Mouse (Mus musculus): ENCODE measurements around the gene Olfr1326-ps1. TPM values are rescaled to one million over a fixed set of nuclear protein-coding genes. Genes with fewer than 3 reads are reported as not detected.

Gene Olfr1326-ps1
- not detected in 2 replicates for polyA plus RNA-seq (2012; ENCODE audit: insufficient read depth, insufficient read length, low replicate concordance, missing spikeins)

DNA sequence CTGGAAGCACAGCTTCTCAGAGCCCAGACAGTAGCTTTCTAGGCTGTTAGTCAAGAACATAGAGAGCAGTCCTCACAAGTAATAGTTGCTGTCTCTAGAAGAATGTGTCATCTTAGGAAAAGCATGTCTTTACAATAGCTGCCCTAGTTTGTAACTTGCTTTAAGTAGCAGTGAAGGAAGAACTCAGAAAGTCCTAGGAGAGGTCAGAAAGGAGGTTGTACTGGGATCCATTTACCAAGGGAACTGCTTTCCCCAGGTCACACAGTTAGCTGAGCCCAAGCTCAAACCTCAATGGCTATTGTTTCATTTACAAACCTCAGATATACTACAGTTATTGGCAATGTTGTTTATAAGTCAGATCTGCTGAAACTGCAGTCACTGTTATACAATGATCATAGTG lies at the start of gene Olfr1326-ps1:
Gene Olfr1326-ps1, minus strand, starts transcription at position 101 of the 400 bp plus-strand sequence.
- H3K4me1 ChIP-seq (ENCODE audit: control insufficient read depth, insufficient read depth, low read length), result no peaks in the 10 kb centered on the region
- TF ChIP-seq POLR2A (IDR thresholded peaks at IDR 0.05; ENCODE audit: insufficient read depth, low read depth, low read length), result no peak
- TF ChIP-seq CTCF (IDR thresholded peaks at IDR 0.05; ENCODE audit: insufficient read depth, low read depth, low read length), result no peak
- no peak within 1 kb of the TSS for H3K27ac ChIP-seq (ENCODE audit: insufficient read depth, low read depth, low read length)
- no peak within 1 kb of the TSS for H3K4me3 ChIP-seq (ENCODE audit: insufficient read depth, low read depth, low read length)

DNA sequence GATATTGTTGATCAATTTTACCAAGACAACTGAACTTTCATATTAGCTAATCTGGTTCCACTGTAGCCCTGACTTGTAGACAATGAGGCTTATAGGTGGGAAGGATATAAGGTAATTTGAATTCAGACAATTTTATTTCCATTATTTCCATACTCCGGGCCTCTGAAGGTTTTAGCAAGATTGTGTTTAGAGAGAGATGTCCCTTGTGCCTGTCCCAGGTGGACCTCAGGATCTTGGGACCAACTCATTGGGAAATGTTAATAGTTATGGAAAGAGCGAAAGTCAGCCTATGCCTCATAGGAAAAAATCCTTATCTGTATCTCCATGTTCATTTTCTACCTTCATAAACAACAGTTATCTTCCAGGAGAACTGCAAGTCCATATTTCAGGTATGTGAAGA lies 17.7 kb upstream of the Olfr1326-ps1 start, which contains the start of gene Olfr1325:
Gene Olfr1325, plus strand, starts transcription at position 301 of the 400 bp plus-strand sequence.
- 86% methylated on average over 2 of the region's 2 CpGs for WGBS
- TF ChIP-seq POLR2A (IDR thresholded peaks at IDR 0.05; ENCODE audit: insufficient read depth, low read depth, low read length) (no peak), CTCF (IDR thresholded peaks at IDR 0.05; ENCODE audit: insufficient read depth, low read depth, low read length) (no peak)
- Histone ChIP-seq H3K27ac (ENCODE audit: insufficient read depth, low read depth, low read length) (no peak within 1 kb of the TSS), H3K4me3 (ENCODE audit: insufficient read depth, low read depth, low read length) (no peak within 1 kb of the TSS), H3K4me1 (ENCODE audit: control insufficient read depth, insufficient read depth, low read length) (no peaks in the 10 kb centered on the region)

Other genes with a start within 250 kb of the Olfr1326-ps1 start
- not detected in 2 replicates for gene Plxna3, start 245.8 kb downstream of the Olfr1326-ps1 start, polyA plus RNA-seq (2012; ENCODE audit: insufficient read depth, insufficient read length, low replicate concordance, missing spikeins)
- not detected in 2 replicates for gene Lage3, start 221.3 kb downstream of the Olfr1326-ps1 start, polyA plus RNA-seq (2012; ENCODE audit: insufficient read depth, insufficient read length, low replicate concordance, missing spikeins)
- not detected in 2 replicates for gene Ubl4a, start 201.7 kb downstream of the Olfr1326-ps1 start, polyA plus RNA-seq (2012; ENCODE audit: insufficient read depth, insufficient read length, low replicate concordance, missing spikeins)
- not detected in 2 replicates for gene Slc10a3, start 201.5 kb downstream of the Olfr1326-ps1 start, polyA plus RNA-seq (2012; ENCODE audit: insufficient read depth, insufficient read length, low replicate concordance, missing spikeins)
- not detected in 2 replicates for gene Fam3a, start 181.6 kb downstream of the Olfr1326-ps1 start, polyA plus RNA-seq (2012; ENCODE audit: insufficient read depth, insufficient read length, low replicate concordance, missing spikeins)
- gene Ikbkg, start 181.6 kb downstream of the Olfr1326-ps1 start, polyA plus RNA-seq (2012; ENCODE audit: insufficient read depth, insufficient read length, low replicate concordance, missing spikeins), result not detected in 2 replicates
- not detected in 2 replicates for gene G6pdx, start 145.7 kb downstream of the Olfr1326-ps1 start, polyA plus RNA-seq (2012; ENCODE audit: insufficient read depth, insufficient read length, low replicate concordance, missing spikeins)
- gene Gm6880, start 93.5 kb downstream of the Olfr1326-ps1 start, polyA plus RNA-seq (2012; ENCODE audit: insufficient read depth, insufficient read length, low replicate concordance, missing spikeins), result not detected in 2 replicates
- gene Olfr1325, start 17.8 kb upstream of the Olfr1326-ps1 start, polyA plus RNA-seq (2012; ENCODE audit: insufficient read depth, insufficient read length, low replicate concordance, missing spikeins), result not detected in 2 replicates
- not detected in 2 replicates for gene Gm5640, start 70.7 kb upstream of the Olfr1326-ps1 start, polyA plus RNA-seq (2012; ENCODE audit: insufficient read depth, insufficient read length, low replicate concordance, missing spikeins)
- not detected in 2 replicates for gene Gm6890, start 166.0 kb upstream of the Olfr1326-ps1 start, polyA plus RNA-seq (2012; ENCODE audit: insufficient read depth, insufficient read length, low replicate concordance, missing spikeins)